Mouse (Mus musculus) cortical plate, adult 2 months (tissue): ENCODE results near the gene Ddrgk1.

Source experiments
- CTCF ChIP-seq: fragments of 200-500 bp; IDR thresholded peaks from 2 replicates; pipeline ENCODE4 v1.5.1; 2011; ENCODE audit warnings: mild to moderate bottlenecking, control low read depth, low read length; ENCODE audit not compliant: insufficient read depth; ENCODE audit errors: extremely low read depth
- POLR2A ChIP-seq: fragments of 200-500 bp; IDR thresholded peaks from 2 replicates; pipeline ENCODE4 v1.6.1; 2011; ENCODE audit warnings: mild to moderate bottlenecking, low read length, control low read depth; ENCODE audit not compliant: insufficient read depth; ENCODE audit errors: extremely low read depth

- no peak for TF ChIP-seq POLR2A
- no peak for TF ChIP-seq CTCF
Measured at GRCm38 (mm10) chr2:130638101-130638611, 26.3 kb downstream of the Ddrgk1 start.
